Mouse (Mus musculus): ENCODE data around the gene Hist1h1t. TPM values are rescaled to one million over a fixed set of nuclear protein-coding genes. Genes with fewer than 3 reads are reported as not detected.
"Not testable (repeated sequence)": the region's sequence is repeated elsewhere in the genome, so short reads cannot be mapped to it uniquely, and the experiment has no call there.

Gene Hist1h1t
- polyA plus RNA-seq, 1 experiment, result 3.9 TPM

- 0% methylated on average over 21 of the region's 37 CpGs for WGBS
- peak; percentile 93; the same call in 1 of the 2 replicates for TF ChIP-seq POLR2A (IDR thresholded peaks at IDR 0.05; ENCODE audit: borderline replicate concordance, control insufficient read depth, low read depth, low read length)
- H3K4me1 ChIP-seq (ENCODE audit: control insufficient read depth, insufficient read depth, low read length), result not testable (repeated sequence)
- Histone ChIP-seq H3K4me3 (replicated peaks; ENCODE audit: control insufficient read depth, low read depth, low read length) (peak overlapping the region; percentile 60), H3K27ac (ENCODE audit: control insufficient read depth, insufficient read depth, low read depth, low read length, poor library complexity) (peak overlapping the region; percentile 98)
Measured at GRCm38 (mm10) chr13:23684295-23684945, 11.2 kb upstream of the Hist1h1t start.

DNA sequence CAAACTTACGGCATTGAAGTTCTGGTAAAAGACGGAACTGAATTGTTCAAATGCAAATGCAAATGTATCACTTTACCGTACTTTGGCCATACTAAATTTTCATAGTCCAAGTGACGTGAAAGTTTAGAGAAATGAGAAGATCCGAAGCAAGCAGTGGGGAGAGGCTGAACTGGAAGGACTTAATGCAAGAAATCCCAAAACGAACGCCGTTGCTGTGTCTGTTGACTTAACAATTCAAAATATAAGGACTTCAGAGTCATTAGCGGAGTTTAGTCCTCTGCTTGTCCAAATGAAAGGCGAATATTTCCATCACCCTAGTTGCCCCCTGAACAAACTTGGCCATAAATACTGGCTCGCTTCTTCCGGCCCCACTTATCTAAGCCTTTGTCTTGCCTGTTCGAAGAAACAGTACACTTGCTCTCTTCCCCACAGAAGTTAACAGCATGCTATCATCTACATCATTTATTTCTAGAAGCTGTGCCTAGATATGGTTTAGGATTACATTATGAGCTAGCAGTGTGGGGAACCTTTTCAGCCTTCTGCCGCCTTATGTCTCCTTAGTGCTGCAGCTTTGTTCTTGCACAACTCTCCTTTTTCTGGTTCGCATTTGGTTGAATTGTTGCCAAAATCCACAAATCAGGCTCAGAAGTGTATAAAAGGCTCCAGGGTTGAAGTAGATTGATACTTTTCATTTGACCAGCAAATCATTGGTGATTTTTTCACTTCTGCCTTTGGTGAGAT lies 10.3 kb upstream of the Hist1h1t start:
- Histone ChIP-seq H3K27ac (ENCODE audit: control insufficient read depth, insufficient read depth, low read depth, low read length, poor library complexity) (peak overlapping the region; percentile 98), H3K4me1 (ENCODE audit: control insufficient read depth, insufficient read depth, low read length) (peaks cover 1% of the 10 kb centered on the region), H3K4me3 (replicated peaks; ENCODE audit: control insufficient read depth, low read depth, low read length) (peak overlapping the region; percentile 60)
- WGBS, result 3% methylated on average over 15 of the region's 15 CpGs
- no peak for TF ChIP-seq CTCF (IDR thresholded peaks at IDR 0.05; ENCODE audit: control insufficient read depth, insufficient read depth, low read length)
- no peak; the same call in 1 of the 2 replicates for TF ChIP-seq POLR2A (IDR thresholded peaks at IDR 0.05; ENCODE audit: borderline replicate concordance, control insufficient read depth, low read depth, low read length)

DNA sequence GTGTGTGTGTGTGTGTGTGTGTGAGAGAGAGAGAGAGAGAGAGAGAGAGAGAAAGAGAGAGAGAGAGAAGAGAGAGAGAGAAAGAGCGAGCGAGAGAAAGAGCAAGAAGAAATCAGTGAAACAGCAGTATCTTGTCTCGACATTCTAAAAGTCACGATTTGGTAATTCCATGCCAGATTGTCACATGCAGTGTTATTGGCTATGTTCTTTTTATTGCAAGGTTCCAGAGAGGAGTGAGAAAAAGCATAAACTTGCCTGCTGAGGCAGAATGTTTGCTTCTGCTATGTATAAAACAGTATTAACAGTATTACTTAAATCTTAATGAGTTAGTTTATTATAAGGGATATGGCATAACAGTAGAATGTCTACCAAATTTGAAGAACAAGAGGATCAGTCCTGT lies 9.6 kb upstream of the Hist1h1t start:
- WGBS, result 46% methylated on average over 4 of the region's 4 CpGs
- Histone ChIP-seq H3K4me3 (replicated peaks; ENCODE audit: control insufficient read depth, low read depth, low read length) (peak overlapping the region; percentile 52), H3K27ac (ENCODE audit: control insufficient read depth, insufficient read depth, low read depth, low read length, poor library complexity) (peak overlapping the region; percentile 98), H3K4me1 (ENCODE audit: control insufficient read depth, insufficient read depth, low read length) (peaks cover 1% of the 10 kb centered on the region)
- no peak for TF ChIP-seq CTCF (IDR thresholded peaks at IDR 0.05; ENCODE audit: control insufficient read depth, insufficient read depth, low read length)
- no peak for TF ChIP-seq POLR2A (IDR thresholded peaks at IDR 0.05; ENCODE audit: borderline replicate concordance, control insufficient read depth, low read depth, low read length)

- Histone ChIP-seq H3K27ac (ENCODE audit: control insufficient read depth, insufficient read depth, low read depth, low read length, poor library complexity) (no peak overlapping the region), H3K4me1 (ENCODE audit: control insufficient read depth, insufficient read depth, low read length) (peaks cover 1% of the 10 kb centered on the region), H3K4me3 (replicated peaks; ENCODE audit: control insufficient read depth, low read depth, low read length) (no peak overlapping the region)
- TF ChIP-seq CTCF (IDR thresholded peaks at IDR 0.05; ENCODE audit: control insufficient read depth, insufficient read depth, low read length), result no peak
- no peak for TF ChIP-seq POLR2A (IDR thresholded peaks at IDR 0.05; ENCODE audit: borderline replicate concordance, control insufficient read depth, low read depth, low read length)
- WGBS, result 82% methylated on average over 4 of the region's 4 CpGs
Measured at GRCm38 (mm10) chr13:23687181-23687580, 8.4 kb upstream of the Hist1h1t start.

DNA sequence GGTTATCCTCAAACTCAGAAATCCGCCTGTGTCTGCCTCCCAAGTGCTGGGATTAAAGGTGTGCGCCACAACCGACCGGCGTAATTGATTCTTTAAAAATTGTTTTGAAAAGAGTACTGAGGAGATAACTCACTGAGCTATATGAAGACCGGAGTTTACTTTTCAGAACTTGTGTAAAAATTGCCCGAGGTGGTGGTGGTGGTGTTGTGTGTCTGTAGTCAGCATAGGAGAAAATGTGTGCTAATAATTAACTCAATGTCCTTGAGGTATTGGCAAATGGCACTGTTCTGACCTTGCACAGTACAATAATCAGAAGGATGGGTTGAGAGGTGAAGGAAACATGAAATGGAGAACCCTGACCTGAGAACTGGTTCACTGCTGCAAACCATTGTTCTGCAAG lies 7.7 kb upstream of the Hist1h1t start:
- no peak for TF ChIP-seq CTCF (IDR thresholded peaks at IDR 0.05; ENCODE audit: control insufficient read depth, insufficient read depth, low read length)
- TF ChIP-seq POLR2A (IDR thresholded peaks at IDR 0.05; ENCODE audit: borderline replicate concordance, control insufficient read depth, low read depth, low read length), result no peak
- H3K27ac ChIP-seq (ENCODE audit: control insufficient read depth, insufficient read depth, low read depth, low read length, poor library complexity), result no peak overlapping the region
- H3K4me1 ChIP-seq (ENCODE audit: control insufficient read depth, insufficient read depth, low read length), result peaks cover 1% of the 10 kb centered on the region; the same call in 1 of the 2 replicates
- 93% methylated on average over 7 of the region's 7 CpGs for WGBS
- H3K4me3 ChIP-seq (replicated peaks; ENCODE audit: control insufficient read depth, low read depth, low read length), result no peak overlapping the region

GRCm38 (mm10) chr13:23688956-23689355 lies 6.7 kb upstream of the Hist1h1t start:
- no peak for TF ChIP-seq CTCF (IDR thresholded peaks at IDR 0.05; ENCODE audit: control insufficient read depth, insufficient read depth, low read length)
- no peak for TF ChIP-seq POLR2A (IDR thresholded peaks at IDR 0.05; ENCODE audit: borderline replicate concordance, control insufficient read depth, low read depth, low read length)
- no peak overlapping the region for H3K4me3 ChIP-seq (replicated peaks; ENCODE audit: control insufficient read depth, low read depth, low read length)
- peaks cover 1% of the 10 kb centered on the region; the same call in 1 of the 2 replicates for H3K4me1 ChIP-seq (ENCODE audit: control insufficient read depth, insufficient read depth, low read length)
- H3K27ac ChIP-seq (ENCODE audit: control insufficient read depth, insufficient read depth, low read depth, low read length, poor library complexity), result no peak overlapping the region
- 84% methylated on average over 2 of the region's 2 CpGs for WGBS

GRCm38 (mm10) chr13:23689459-23689858 lies 6.2 kb upstream of the Hist1h1t start:
- TF ChIP-seq POLR2A (IDR thresholded peaks at IDR 0.05; ENCODE audit: borderline replicate concordance, control insufficient read depth, low read depth, low read length), result no peak
- H3K27ac ChIP-seq (ENCODE audit: control insufficient read depth, insufficient read depth, low read depth, low read length, poor library complexity), result no peak overlapping the region
- WGBS, result 64% methylated on average over 2 of the region's 2 CpGs
- H3K4me3 ChIP-seq (replicated peaks; ENCODE audit: control insufficient read depth, low read depth, low read length), result no peak overlapping the region
- peaks cover 1% of the 10 kb centered on the region; the same call in 1 of the 2 replicates for H3K4me1 ChIP-seq (ENCODE audit: control insufficient read depth, insufficient read depth, low read length)

- peaks cover 1% of the 10 kb centered on the region; the same call in 1 of the 2 replicates for H3K4me1 ChIP-seq (ENCODE audit: control insufficient read depth, insufficient read depth, low read length)
- H3K27ac ChIP-seq (ENCODE audit: control insufficient read depth, insufficient read depth, low read depth, low read length, poor library complexity), result no peak overlapping the region
- 83% methylated on average over 6 of the region's 6 CpGs for WGBS
- H3K4me3 ChIP-seq (replicated peaks; ENCODE audit: control insufficient read depth, low read depth, low read length), result no peak overlapping the region
- TF ChIP-seq CTCF (IDR thresholded peaks at IDR 0.05; ENCODE audit: control insufficient read depth, insufficient read depth, low read length), result no peak
- no peak for TF ChIP-seq POLR2A (IDR thresholded peaks at IDR 0.05; ENCODE audit: borderline replicate concordance, control insufficient read depth, low read depth, low read length)
Measured at GRCm38 (mm10) chr13:23693856-23694440, 1.7 kb upstream of the Hist1h1t start.
